Mouse (Mus musculus): ENCODE results near the gene Rere.

Rere gene

DNA sequence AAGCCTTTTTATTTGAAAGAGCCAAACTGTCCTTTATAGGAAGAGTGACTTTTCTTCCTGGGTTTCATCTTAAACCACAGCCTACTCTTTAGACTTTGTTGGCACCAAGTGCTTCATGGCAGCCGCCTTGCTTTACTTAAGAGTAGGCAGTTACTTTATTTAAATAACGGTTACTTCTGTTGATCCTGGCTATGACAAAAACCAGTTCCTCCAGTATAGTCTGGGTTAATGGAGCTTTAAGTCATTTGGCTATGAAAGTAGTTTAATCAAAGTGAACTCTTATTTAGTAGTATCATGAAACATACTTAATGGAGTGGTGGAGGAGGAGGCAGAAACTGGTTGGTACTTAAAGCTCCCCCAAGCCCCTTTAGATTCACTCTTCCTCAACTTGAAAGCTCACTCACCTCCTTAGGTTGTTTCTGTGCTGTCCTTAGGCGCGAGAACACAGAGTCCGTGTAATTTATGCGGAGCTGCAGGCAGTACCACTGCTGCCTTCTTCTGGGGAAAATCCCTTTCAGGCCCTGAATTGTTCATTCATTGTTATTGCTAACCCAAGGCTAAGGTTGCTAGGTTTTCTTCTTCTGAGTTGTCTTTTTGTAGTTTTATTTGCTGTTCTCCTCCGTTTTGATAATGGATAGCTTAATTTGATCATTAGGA, 70.1 kb downstream of the Rere start:
- no peak for DNase-seq

DNA sequence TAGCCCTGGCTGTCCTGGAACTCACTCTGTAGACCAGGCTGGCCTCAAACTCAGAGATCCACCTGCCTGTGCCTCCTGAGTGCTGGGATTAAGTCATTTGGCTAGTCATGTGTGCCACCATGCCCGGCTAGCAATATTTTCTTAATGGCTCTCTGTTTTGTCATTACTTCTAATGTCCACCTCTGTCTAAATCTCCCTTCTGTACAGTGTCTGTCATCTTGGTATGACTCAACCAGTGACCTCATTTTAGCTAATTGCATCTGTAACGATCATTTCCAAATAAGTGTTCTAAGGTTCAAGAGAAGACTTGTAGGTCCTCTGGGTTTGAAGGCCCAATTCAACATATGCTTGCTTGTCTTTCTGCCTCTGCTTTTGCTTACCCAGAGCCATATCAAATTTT, 71.3 kb downstream of the Rere start:
- no peak for DNase-seq

DNA sequence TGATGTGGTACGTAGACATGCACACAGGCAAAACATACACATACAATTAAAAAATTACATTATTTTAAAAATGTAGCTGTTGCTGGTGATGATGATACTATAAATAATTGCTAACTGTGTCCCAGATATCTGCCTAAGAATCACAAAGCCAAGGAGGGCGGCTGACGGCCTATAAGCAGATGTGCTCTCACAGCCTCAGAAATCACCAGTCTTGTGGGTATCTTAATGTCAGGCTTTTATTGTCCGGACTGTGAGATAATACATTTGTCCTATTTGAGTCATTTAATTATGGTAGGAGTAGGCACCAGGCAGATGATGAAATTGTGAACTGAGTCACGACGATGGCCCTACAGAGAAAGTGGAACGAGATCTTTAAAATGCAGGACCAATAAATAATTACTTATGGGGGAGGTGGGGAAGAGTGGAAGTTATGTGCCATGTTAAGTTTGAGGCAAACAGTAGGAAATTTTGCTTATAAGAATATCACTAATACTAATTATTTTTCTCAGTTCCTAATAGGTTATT, 72.0 kb downstream of the Rere start:
- no peak for DNase-seq

GRCm38 (mm10) chr4:150355801-150356200, 74.4 kb downstream of the Rere start:
- no peak for DNase-seq

- DNase-seq: no peak
These were observed 80.7 kb downstream of the Rere start for GRCm38 (mm10) chr4:150361986-150362691.

DNA sequence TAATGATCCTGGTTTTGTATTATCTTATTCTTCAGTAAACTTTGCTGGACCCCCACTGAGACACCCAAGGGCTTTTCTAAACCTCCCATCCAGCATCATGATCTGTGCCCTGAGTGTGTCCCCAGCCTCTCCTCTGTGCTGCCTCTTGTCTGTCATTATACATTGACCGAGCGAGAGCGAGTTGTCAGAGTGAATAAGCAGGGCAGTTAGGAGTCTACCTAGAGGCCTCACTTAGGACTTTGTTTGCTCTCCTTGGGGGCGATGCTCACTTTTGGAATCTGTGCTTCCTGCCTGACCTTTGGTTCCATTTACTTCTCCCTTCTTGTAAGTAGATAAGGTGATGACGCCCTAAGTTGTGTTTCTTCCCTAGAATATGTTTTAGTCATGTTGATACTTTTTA, 81.4 kb downstream of the Rere start:
- no peak for DNase-seq

GRCm38 (mm10) chr4:150364786-150365185, 83.3 kb downstream of the Rere start:
- no peak for DNase-seq

DNA sequence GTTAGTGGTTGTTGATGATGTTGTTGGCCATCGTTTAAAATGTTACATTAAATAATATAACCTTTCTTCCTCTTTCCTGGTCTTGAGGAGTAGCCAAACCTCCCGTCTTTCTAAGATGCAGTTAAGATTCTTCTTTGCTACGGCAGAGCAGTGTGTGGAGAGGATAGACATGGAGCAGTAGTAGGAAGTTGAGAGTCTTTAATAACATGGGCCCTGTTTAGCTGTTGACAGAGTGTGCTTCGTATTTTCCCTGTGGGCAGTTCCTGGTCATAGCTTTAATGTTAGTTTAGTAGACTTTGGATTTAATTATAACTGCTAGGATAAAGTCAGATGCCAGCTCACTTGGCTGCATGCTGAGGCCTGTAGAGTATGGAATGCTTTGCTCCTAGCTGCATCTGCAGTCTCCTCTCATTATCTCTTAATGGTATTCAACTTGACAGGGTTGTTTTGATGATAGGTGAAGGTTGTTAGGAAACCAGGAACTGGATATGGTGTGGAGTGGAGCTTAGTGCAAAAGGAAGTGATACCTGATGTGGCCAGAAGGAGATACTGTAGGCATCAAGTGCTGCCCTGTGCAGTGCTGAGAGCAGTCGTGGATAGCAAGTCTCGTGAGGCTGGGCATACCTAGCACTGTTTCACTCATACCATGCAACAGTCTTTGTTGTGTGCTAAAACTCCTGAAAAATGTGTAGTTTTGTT, 85.2 kb downstream of the Rere start:
- no peak for DNase-seq

DNA sequence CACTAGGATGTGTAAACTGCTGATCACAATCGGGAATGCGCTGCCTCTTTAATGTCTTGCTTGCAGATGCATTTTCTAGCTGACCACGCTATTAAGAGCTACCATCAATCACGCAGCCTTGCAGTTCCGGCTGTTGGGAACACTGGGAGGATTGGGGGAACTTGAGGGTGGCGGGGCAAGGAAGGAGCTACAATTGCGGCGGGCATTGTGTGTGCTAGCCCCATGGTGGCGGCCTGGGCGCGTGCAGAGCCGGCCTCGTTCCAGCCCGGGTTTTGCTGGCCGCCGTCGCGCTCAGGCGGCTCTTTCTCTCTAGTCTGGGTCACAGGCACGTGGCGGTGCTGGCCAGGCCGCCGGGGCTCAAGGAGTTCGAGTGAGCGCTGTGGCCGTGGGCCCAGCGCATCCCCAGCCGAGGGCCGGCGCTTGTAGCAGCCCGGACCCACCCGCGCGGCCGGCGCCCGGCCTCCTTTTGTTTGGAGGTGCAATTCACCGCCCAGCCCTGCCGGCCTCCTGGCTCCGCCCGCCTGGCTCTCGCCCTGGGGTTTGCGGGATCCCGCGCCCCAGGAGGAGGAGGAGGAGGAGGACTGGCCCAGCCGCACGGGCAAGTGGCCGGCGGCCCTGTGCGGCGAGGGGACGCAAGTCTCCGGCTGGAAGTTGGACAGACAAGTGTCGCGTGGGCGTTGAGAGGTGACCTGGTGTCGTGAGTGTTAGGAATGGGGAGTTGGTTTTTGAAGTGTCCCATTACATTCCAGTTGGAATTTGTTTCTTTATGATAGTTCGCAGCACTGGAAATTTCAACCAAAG, 90.3 kb downstream of the Rere start:
- peak; percentile 75 for DNase-seq

DNA sequence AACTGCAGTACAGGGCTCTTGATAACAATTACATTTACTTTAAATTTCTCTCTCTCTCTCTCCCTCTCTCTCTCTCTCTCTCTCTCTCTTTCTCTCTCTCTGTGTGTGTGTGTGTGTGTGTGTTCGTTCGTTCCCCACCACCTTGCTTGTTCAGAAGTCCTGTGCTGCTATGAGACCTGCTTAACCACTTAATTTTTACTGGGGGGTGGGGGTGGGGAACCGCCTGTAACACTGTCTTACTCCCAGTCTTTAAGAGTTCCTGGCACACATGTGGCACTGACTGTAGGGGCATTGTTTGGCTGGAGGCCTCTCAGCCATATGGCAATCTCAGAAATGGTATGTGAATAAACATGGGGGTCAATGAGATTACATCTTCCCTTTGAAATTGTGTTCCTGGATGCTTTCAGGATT, 91.2 kb downstream of the Rere start:
- no peak for DNase-seq

GRCm38 (mm10) chr4:150373111-150374109, 92.0 kb downstream of the Rere start:
- no peak for DNase-seq

DNA sequence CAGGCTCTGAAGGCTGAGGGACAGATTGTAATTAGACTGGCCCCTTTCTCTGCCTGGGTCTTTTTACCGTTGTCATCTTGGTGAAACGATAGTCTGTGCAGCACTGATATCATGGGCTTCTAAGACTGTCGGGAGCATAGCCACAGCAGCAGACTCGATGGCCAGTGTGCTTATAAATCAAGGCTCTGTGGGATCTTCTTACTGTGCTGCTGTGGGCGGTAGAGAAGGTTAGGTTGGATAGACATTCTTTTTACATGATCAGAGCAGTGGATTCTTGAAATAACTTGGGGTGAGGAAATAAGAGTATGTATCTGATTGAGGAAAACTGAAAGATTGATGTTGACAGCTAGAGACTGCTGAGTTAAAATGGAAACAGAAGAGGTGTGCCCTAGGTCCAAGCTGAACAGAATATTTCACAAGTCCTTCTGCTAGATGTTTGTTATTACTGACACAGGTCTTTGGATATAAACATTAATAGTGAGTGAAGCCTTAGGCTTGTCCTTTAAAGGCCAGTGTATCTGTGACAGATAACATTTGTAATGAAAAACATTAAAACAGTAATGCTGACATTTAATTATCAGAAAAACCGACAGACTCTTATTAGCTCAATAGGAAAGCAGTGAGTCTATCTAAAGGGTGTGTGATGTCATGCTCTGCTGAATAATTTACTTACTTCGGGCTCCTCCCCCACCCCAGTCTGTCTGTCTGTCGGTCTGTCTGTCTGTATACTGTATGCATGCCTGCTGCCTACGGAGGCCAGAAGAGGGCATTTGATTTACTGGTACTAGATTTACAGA, 93.4 kb downstream of the Rere start:
- DNase-seq: no peak

DNA sequence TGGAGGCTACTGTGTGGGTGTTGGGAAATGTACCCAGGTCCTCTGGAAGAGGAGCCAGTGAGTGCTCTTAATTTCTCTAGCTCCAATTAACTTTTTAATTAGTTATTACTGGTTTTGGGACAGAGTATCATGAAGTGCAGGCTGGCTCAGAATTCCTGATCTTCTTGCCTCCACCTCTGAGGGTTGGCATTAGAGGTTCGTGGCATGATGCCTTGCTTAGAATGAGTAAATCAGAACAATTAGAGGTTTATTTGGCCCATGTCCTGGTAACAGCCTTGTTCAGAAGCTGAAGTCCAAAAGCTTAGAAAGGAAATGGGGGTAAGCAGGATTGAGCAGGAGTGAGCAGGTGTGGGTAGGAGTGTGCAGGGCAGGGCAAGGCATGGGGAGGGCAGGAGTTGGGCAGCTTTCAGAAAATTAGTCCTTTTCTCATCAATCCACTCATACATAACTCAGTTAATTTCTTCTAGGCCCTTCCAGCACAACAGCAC, 94.0 kb downstream of the Rere start:
- DNase-seq: no peak

GRCm38 (mm10) chr4:150379313-150379712, 97.9 kb downstream of the Rere start:
- no peak for DNase-seq

DNA sequence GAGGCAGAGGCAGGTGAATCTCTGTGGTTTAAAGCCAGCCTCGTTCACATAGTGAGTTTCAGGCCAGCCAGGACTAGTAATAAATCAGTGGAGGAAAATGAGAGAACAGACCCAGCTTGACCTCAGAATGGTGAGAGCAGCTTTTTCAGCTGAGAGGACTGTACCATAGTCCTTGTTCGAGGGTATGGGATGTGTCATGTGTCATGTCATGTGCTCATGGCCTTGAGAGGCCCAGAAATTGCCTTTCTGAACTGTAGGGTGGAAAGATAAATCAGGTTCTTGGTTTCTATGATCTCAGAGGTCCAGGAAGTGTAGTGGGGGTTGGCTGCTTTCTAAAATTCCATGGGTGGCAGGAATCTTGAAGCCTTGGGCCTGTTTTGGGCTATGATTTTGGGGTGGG, 98.3 kb downstream of the Rere start:
- no peak for DNase-seq

GRCm38 (mm10) chr4:150380273-150380672, 98.8 kb downstream of the Rere start:
- no peak for DNase-seq

DNA sequence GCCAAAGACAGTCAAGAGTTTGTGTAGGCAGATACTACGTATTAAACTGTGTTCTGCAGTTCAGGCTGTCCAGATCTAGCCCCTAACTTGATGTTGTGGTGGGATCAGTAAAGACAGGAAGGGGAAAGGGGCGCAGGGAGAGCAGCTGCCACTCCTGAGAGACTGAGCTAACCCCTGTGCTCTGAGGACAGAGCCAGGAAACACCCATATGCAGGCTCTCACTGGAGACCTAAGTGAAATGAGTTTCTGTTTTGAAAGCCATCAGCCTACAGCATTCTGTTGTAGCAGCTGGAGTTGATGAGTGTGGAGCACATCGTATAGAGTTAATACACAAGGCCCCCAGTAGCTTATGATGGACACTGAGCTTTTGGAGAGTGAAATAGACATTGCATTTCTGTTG, 101.1 kb downstream of the Rere start:
- no peak for DNase-seq

DNA sequence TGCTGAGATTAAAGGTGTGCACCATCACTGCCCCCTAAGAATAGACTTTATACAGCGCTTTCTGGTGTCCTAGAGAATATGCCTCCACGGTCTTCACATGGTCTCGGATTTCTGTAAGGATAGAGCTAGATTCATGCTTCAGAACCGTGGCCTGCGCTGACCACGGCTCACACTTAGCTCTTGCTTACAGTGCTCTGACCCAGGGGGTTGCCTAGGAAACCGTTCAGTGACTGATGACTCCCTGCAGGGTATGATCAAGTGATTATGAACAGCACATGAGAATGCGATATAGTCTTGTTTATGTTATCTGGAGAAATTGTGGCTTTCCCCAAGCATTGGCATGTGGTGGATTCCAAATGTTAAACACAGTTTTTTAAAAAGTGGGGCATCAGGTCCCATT, 103.0 kb downstream of the Rere start:
- no peak for DNase-seq

GRCm38 (mm10) chr4:150384899-150385298, 103.5 kb downstream of the Rere start:
- no peak for DNase-seq

DNA sequence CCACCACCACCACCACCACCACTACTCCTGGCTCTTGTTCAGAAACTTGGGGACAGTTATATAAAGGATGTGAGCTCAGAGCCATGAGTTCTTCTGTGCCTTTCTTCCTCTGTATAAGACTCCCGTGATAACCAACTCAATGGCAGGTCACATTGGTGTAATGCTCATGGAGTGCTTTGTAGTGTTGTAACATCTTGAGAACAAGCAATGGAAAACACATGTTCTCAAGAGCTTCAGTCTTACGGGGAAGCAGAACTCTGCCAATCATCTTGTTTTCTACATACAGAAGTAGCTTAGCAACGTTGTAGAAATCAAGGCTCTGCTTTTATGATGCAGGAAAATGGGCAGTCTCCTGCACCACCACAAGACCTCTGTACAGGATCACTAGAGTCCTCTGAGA, 107.1 kb downstream of the Rere start:
- no peak for DNase-seq

DNA sequence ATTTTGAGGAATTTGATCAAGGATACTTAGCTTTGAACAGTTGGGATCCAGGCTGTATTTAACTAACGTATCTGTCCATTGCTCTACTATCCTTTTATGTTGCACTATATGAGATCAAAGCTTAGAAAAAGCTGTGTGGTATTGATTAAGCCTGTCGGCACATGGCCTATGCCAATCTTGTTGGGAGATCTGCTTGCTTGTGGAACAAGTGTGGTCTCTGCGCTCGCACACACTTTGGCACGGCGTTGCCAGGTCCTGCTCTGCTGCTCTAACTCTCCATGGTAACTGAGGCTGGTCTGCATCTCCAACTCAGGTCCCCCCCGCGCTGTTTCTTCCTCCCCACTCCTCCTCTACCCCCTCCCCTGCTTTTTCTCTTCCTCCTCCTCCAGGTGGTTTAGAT, 112.2 kb downstream of the Rere start:
- no peak for DNase-seq

All from cerebellum, adult 11-12 months (tissue).